Mouse (Mus musculus) cortical plate, adult 2 months (tissue): ENCODE measurements around the gene Fastkd2.

ENCODE experiments used
- CTCF ChIP-seq: fragments of 200-500 bp; IDR thresholded peaks from 2 replicates; pipeline ENCODE4 v1.5.1; 2011; ENCODE audit warnings: mild to moderate bottlenecking, control low read depth, low read length; ENCODE audit not compliant: insufficient read depth; ENCODE audit errors: extremely low read depth
- POLR2A ChIP-seq: fragments of 200-500 bp; IDR thresholded peaks from 2 replicates; pipeline ENCODE4 v1.6.1; 2011; ENCODE audit warnings: mild to moderate bottlenecking, low read length, control low read depth; ENCODE audit not compliant: insufficient read depth; ENCODE audit errors: extremely low read depth

GRCm38 (mm10) chr1:63768112-63768511, 37.7 kb downstream of the Fastkd2 start:
- no peak for TF ChIP-seq POLR2A
- no peak for TF ChIP-seq CTCF
